Mouse (Mus musculus): ENCODE measurements at regions not wholly inside any gene's neighbourhood (a gene's known extent, or its start where the extent isn't known, plus 50 kb on each side); places are given as distances from the start of the nearest gene placed in this dataset.

- no peaks in the 10 kb centered on the region for H3K27me3 ChIP-seq (ENCODE audit: control insufficient read depth, insufficient read depth, low read length)
- no peak for ATAC-seq (ENCODE audit: insufficient number of reproducible peaks, insufficient read depth, low FRiP score, low read depth)
- H3K4me3 ChIP-seq (ENCODE audit: control insufficient read depth in 1 of 2, insufficient read depth in 1 of 2, low read depth in 1 of 2, low read length in 2 of 2): no peak overlapping the region
- H3K9ac ChIP-seq (ENCODE audit: low read length): no peak overlapping the region
- H3K36me3 ChIP-seq (ENCODE audit: control insufficient read depth, insufficient read depth, low read length): no peaks in the 10 kb centered on the region
- peaks cover 45 to 47% of the 10 kb centered on the region in 2 experiments for H3K4me1 ChIP-seq (ENCODE audit: control insufficient read depth in 2 of 2, insufficient read depth in 2 of 2, low read length in 2 of 2)
- H3K27ac ChIP-seq (replicated peaks in 1 of 2; ENCODE audit: control insufficient read depth in 1 of 2, insufficient read depth in 1 of 2, low read depth in 2 of 2, low read length in 2 of 2): peak overlapping the region in 1 of 2 experiments; percentile 34; a peak in 2 of 4 replicates
- WGBS: 46% methylated on average over 13 of the region's 13 CpGs
- H3K4me2 ChIP-seq (ENCODE audit: low read length): no peak overlapping the region
- no peaks in the 10 kb centered on the region for H3K9me3 ChIP-seq (ENCODE audit: control insufficient read depth, low read length)
These were observed 104.6 kb upstream of the Jarid2 start for GRCm38 (mm10) chr13:44624716-44625115.

- WGBS: 54% methylated on average over 7 of the region's 7 CpGs
- Histone ChIP-seq H3K9ac (ENCODE audit: low read length) (no peak overlapping the region), H3K4me2 (ENCODE audit: low read length) (no peak overlapping the region), H3K27me3 (ENCODE audit: control insufficient read depth, insufficient read depth, low read length) (no peaks in the 10 kb centered on the region), H3K9me3 (ENCODE audit: control insufficient read depth, low read length) (no peaks in the 10 kb centered on the region), H3K36me3 (ENCODE audit: control insufficient read depth, insufficient read depth, low read length) (no peaks in the 10 kb centered on the region), H3K4me3 (ENCODE audit: control insufficient read depth in 1 of 2, insufficient read depth in 1 of 2, low read depth in 1 of 2, low read length in 2 of 2) (no peak overlapping the region), H3K4me1 (ENCODE audit: control insufficient read depth in 2 of 2, insufficient read depth in 2 of 2, low read length in 2 of 2) (peaks cover 49 to 53% of the 10 kb centered on the region in 2 experiments), H3K27ac (replicated peaks in 1 of 2; ENCODE audit: control insufficient read depth in 1 of 2, insufficient read depth in 1 of 2, low read depth in 2 of 2, low read length in 2 of 2) (peak overlapping the region in 1 of 2 experiments; percentile 35; a peak in 1 of 4 replicates)
- ATAC-seq (ENCODE audit: insufficient number of reproducible peaks, insufficient read depth, low FRiP score, low read depth): no peak
These were observed 103.5 kb upstream of the Jarid2 start for GRCm38 (mm10) chr13:44625792-44626191.

DNA sequence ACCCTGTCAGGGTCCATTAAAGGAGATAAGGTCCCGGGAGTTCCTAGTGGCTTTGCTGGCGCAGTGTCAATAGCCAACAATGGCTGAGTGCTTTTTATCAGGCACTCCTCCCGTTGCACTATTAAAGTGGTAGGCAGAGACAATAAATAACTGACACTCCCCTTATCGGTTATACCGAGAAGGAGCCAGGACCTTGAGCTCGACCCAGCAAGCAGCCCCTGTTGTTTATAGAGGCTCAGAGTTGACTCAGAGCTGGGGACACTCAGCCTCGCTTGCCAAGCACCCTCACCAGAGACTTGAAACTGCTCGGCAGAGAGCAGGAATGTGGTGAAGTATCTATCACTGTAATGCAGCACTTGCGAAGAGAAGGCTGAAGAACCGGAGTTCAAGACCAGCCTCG lies 102.5 kb upstream of the Jarid2 start:
- Histone ChIP-seq H3K4me2 (ENCODE audit: low read length) (peak overlapping the region; percentile 30; the same call in 1 of the 2 replicates), H3K9ac (ENCODE audit: low read length) (peak overlapping the region; percentile 41; the same call in 1 of the 2 replicates), H3K4me3 (ENCODE audit: control insufficient read depth in 1 of 2, insufficient read depth in 1 of 2, low read depth in 1 of 2, low read length in 2 of 2) (no peak overlapping the region), H3K27me3 (ENCODE audit: control insufficient read depth, insufficient read depth, low read length) (no peaks in the 10 kb centered on the region), H3K36me3 (ENCODE audit: control insufficient read depth, insufficient read depth, low read length) (no peaks in the 10 kb centered on the region), H3K9me3 (ENCODE audit: control insufficient read depth, low read length) (no peaks in the 10 kb centered on the region), H3K27ac (replicated peaks in 1 of 2; ENCODE audit: control insufficient read depth in 1 of 2, insufficient read depth in 1 of 2, low read depth in 2 of 2, low read length in 2 of 2) (peak overlapping the region; percentile 35 to 66), H3K4me1 (ENCODE audit: control insufficient read depth in 2 of 2, insufficient read depth in 2 of 2, low read length in 2 of 2) (peaks cover 49 to 53% of the 10 kb centered on the region in 2 experiments)
- WGBS: 6% methylated on average over 11 of the region's 11 CpGs
- ATAC-seq (ENCODE audit: insufficient number of reproducible peaks, insufficient read depth, low FRiP score, low read depth): peak; percentile 44; the same call in 1 of the 2 replicates

DNA sequence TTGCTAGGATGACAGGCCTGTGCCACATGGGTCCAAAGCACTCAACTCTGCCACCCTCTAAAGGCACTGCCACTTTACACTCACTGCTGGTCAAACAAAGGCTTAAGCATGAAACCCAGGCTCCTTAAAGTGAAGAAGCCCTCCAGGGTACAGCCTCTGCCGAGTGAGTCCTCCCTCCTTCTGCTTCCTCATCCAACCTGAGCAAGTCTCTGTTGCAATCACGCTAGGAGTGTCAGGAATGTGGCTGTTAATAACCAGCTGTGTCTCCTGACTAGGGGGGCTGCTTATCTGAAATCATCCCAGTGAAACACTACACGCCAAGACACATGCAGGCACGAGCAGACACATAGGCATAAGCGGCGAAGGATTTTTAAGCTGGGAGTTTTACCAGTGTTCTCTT lies 99.2 kb upstream of the Jarid2 start:
- no peak for ATAC-seq (ENCODE audit: insufficient number of reproducible peaks, insufficient read depth, low FRiP score, low read depth)
- Histone ChIP-seq H3K9me3 (ENCODE audit: control insufficient read depth, low read length) (no peaks in the 10 kb centered on the region), H3K4me3 (ENCODE audit: control insufficient read depth in 1 of 2, insufficient read depth in 1 of 2, low read depth in 1 of 2, low read length in 2 of 2) (no peak overlapping the region), H3K4me1 (ENCODE audit: control insufficient read depth in 2 of 2, insufficient read depth in 2 of 2, low read length in 2 of 2) (peaks cover 23 to 29% of the 10 kb centered on the region in 2 experiments), H3K9ac (ENCODE audit: low read length) (no peak overlapping the region), H3K27me3 (ENCODE audit: control insufficient read depth, insufficient read depth, low read length) (no peaks in the 10 kb centered on the region), H3K27ac (replicated peaks in 1 of 2; ENCODE audit: control insufficient read depth in 1 of 2, insufficient read depth in 1 of 2, low read depth in 2 of 2, low read length in 2 of 2) (no peak overlapping the region), H3K4me2 (ENCODE audit: low read length) (no peak overlapping the region), H3K36me3 (ENCODE audit: control insufficient read depth, insufficient read depth, low read length) (no peaks in the 10 kb centered on the region)
- WGBS: 17% methylated on average over 6 of the region's 6 CpGs

DNA sequence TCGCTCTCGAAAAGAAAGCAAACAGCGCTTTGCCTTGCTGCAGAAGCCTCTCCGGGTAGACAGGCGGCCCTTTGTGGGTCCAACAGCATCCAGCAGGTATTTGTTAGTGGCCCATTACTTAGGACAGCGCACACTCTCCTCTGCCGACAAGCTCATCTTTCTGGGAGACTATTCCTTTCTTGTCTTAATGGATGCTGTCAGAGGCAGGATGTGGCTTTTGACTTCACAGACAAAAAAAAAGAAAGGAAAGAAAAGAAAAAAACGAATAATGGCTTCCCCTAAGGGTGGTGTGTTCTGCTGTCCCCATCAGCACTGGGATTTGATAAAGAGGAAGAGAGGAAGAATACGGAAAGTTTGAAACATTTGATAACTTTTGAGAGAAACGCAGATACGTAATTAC lies 94.7 kb upstream of the Jarid2 start:
- Histone ChIP-seq H3K9ac (ENCODE audit: low read length) (no peak overlapping the region), H3K4me1 (ENCODE audit: control insufficient read depth in 2 of 2, insufficient read depth in 2 of 2, low read length in 2 of 2) (peaks cover 12 to 19% of the 10 kb centered on the region in 2 experiments), H3K36me3 (ENCODE audit: control insufficient read depth, insufficient read depth, low read length) (no peaks in the 10 kb centered on the region), H3K9me3 (ENCODE audit: control insufficient read depth, low read length) (no peaks in the 10 kb centered on the region), H3K4me2 (ENCODE audit: low read length) (peak overlapping the region; percentile 53), H3K27me3 (ENCODE audit: control insufficient read depth, insufficient read depth, low read length) (no peaks in the 10 kb centered on the region), H3K27ac (replicated peaks in 1 of 2; ENCODE audit: control insufficient read depth in 1 of 2, insufficient read depth in 1 of 2, low read depth in 2 of 2, low read length in 2 of 2) (no peak overlapping the region), H3K4me3 (ENCODE audit: control insufficient read depth in 1 of 2, insufficient read depth in 1 of 2, low read depth in 1 of 2, low read length in 2 of 2) (no peak overlapping the region)
- ATAC-seq (ENCODE audit: insufficient number of reproducible peaks, insufficient read depth, low FRiP score, low read depth): no peak
- 32% methylated on average over 11 of the region's 11 CpGs for WGBS

DNA sequence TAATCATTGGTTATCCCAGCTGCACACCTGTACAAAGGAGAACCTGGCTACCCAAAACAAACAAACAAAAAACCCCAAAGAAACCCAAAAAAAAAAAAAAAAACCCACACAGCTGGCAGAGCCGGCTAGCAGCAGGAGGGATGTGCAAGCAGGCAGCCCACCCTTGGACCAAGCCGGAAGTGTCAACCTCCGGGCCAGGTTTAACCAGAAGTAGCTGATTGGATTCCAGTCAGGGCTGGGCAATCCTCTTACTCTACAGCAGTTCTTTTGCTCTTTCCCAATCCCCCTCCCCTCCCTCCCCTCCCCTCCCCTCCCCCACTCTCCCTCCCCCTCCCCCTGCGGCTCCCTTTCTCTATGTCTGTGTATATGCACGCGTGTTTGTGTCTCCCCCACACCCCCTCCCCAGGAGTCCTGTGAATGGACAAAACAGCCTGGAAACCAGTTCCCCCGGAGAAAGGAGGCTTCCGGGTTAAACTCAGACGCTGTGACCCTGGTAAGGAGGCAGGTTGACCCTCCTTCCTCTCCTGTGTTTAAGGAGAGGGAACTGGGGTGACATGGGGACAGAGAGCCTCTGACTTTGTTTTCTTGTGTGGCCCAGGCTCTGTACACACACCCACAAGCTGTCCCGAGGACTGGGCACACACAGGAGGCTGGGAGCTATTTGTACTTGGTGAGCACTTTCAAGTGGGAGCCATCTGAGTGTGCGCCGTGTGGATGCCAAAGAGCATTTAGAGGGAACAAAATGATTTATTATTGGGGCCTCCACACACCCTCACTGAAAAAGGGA lies 93.9 kb upstream of the Jarid2 start:
- no peak overlapping the region for H3K27ac ChIP-seq (replicated peaks in 1 of 2; ENCODE audit: control insufficient read depth in 1 of 2, insufficient read depth in 1 of 2, low read depth in 2 of 2, low read length in 2 of 2)
- H3K9ac ChIP-seq (ENCODE audit: low read length): no peak overlapping the region
- peaks cover 8 to 12% of the 10 kb centered on the region in 2 experiments for H3K4me1 ChIP-seq (ENCODE audit: control insufficient read depth in 2 of 2, insufficient read depth in 2 of 2, low read length in 2 of 2)
- 18% methylated on average over 9 of the region's 12 CpGs for WGBS
- no peaks in the 10 kb centered on the region for H3K9me3 ChIP-seq (ENCODE audit: control insufficient read depth, low read length)
- no peak overlapping the region for H3K4me3 ChIP-seq (ENCODE audit: control insufficient read depth in 1 of 2, insufficient read depth in 1 of 2, low read depth in 1 of 2, low read length in 2 of 2)
- no peaks in the 10 kb centered on the region for H3K27me3 ChIP-seq (ENCODE audit: control insufficient read depth, insufficient read depth, low read length)
- peak overlapping the region; percentile 53 for H3K4me2 ChIP-seq (ENCODE audit: low read length)
- H3K36me3 ChIP-seq (ENCODE audit: control insufficient read depth, insufficient read depth, low read length): no peaks in the 10 kb centered on the region
- ATAC-seq (ENCODE audit: insufficient number of reproducible peaks, insufficient read depth, low FRiP score, low read depth): no peak

DNA sequence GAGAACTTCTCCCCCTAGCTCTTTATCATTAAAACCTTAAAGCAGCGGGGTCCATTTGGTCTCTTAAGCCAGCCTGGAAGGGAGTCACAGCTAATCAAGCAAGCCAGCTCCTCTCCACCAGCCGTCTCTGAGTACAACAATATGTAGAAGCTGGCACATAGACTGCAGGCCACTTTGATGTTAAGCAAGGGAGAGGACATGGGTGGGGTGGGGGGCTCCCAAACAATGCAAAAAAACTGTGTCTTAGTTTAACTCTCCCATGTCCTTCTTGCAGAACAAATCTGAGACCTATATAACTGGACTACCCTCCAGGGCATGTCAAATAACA lies 93.3 kb upstream of the Jarid2 start:
- H3K27ac ChIP-seq (replicated peaks in 1 of 2; ENCODE audit: control insufficient read depth in 1 of 2, insufficient read depth in 1 of 2, low read depth in 2 of 2, low read length in 2 of 2): no peak overlapping the region
- 48% methylated on average over 2 of the region's 2 CpGs for WGBS
- peaks cover 8 to 12% of the 10 kb centered on the region in 2 experiments for H3K4me1 ChIP-seq (ENCODE audit: control insufficient read depth in 2 of 2, insufficient read depth in 2 of 2, low read length in 2 of 2)
- no peaks in the 10 kb centered on the region for H3K9me3 ChIP-seq (ENCODE audit: control insufficient read depth, low read length)
- H3K4me3 ChIP-seq (ENCODE audit: control insufficient read depth in 1 of 2, insufficient read depth in 1 of 2, low read depth in 1 of 2, low read length in 2 of 2): no peak overlapping the region
- H3K27me3 ChIP-seq (ENCODE audit: control insufficient read depth, insufficient read depth, low read length): no peaks in the 10 kb centered on the region
- no peak overlapping the region for H3K9ac ChIP-seq (ENCODE audit: low read length)
- no peaks in the 10 kb centered on the region for H3K36me3 ChIP-seq (ENCODE audit: control insufficient read depth, insufficient read depth, low read length)
- ATAC-seq (ENCODE audit: insufficient number of reproducible peaks, insufficient read depth, low FRiP score, low read depth): no peak
- H3K4me2 ChIP-seq (ENCODE audit: low read length): no peak overlapping the region

- no peak for ATAC-seq (ENCODE audit: insufficient number of reproducible peaks, insufficient read depth, low FRiP score, low read depth)
- Histone ChIP-seq H3K9me3 (ENCODE audit: control insufficient read depth, low read length) (no peaks in the 10 kb centered on the region), H3K4me2 (ENCODE audit: low read length) (no peak overlapping the region), H3K27me3 (ENCODE audit: control insufficient read depth, insufficient read depth, low read length) (no peaks in the 10 kb centered on the region), H3K4me3 (ENCODE audit: control insufficient read depth in 1 of 2, insufficient read depth in 1 of 2, low read depth in 1 of 2, low read length in 2 of 2) (no peak overlapping the region), H3K9ac (ENCODE audit: low read length) (no peak overlapping the region), H3K27ac (replicated peaks in 1 of 2; ENCODE audit: control insufficient read depth in 1 of 2, insufficient read depth in 1 of 2, low read depth in 2 of 2, low read length in 2 of 2) (no peak overlapping the region), H3K4me1 (ENCODE audit: control insufficient read depth in 2 of 2, insufficient read depth in 2 of 2, low read length in 2 of 2) (no peaks in the 10 kb centered on the region), H3K36me3 (ENCODE audit: control insufficient read depth, insufficient read depth, low read length) (no peaks in the 10 kb centered on the region)
- WGBS: 61% methylated on average over 7 of the region's 7 CpGs
These were observed 86.9 kb upstream of the Jarid2 start for GRCm38 (mm10) chr13:44642361-44642760.
